31 mouse cellular contexts compared by ENCODE assay signal in genomic region chr14:17569087-17569636, GRCm38 (mm10).
DNase-seq lines count a peak whose midpoint lies in the region; ATAC-seq and TF ChIP-seq lines count a peak whose summit lies in the region.
"Had no signal": no experiment of that assay in that cellular context is flagged by ENCODE, and none has a peak within 500 bp of the region (broad histone marks: within the 10 kb centered on the region; RNA-seq: fewer than 3 reads in every experiment).

No protein-coding gene starts in this region.

- peak; percentile 4 to 18 for DNase-seq in heart, postnatal 10 days
- no peak for DNase-seq in heart, adult 2 months
- peak; percentile 80 for DNase-seq in lung, embryonic 14.5 days
- no peak for DNase-seq in lung, adult 18-20 months
- peak; percentile 16 for DNase-seq in brain, adult 2 months (ENCODE audit: low read depth, low spot score)
- no peak for DNase-seq in layer of hippocampus, postnatal 36 days
- DNase-seq: adrenal gland, postnatal 25 days; cerebellum, adult 2 months; cerebellum, postnatal 25 days; forebrain, postnatal 0 days; heart, postnatal 4 days; kidney, adult 11 months; kidney, postnatal 25 days; lung, postnatal 14 days; right cerebral cortex, postnatal 25 days had no signal

- H3K9ac ChIP-seq in heart, adult 2 months (ENCODE audit: low read depth, low read length): no peak overlapping the region
- H3K9ac ChIP-seq in lung, embryonic 14.5 days: no peak overlapping the region
- H3K9ac ChIP-seq: embryonic facial prominence, embryonic 13.5 days; forebrain, embryonic 12.5 days; forebrain, postnatal 0 days; heart, embryonic 15.5 days; hindbrain, embryonic 14.5 days; kidney, embryonic 15.5 days; limb, embryonic 15.5 days; liver, embryonic 15.5 days; midbrain, embryonic 13.5 days; stomach, embryonic 15.5 days had no signal

- intact Hi-C loops in heart, postnatal 10 days (cut with DNase I): no loop called here
- intact Hi-C loops in heart, adult 2 months (cut with DNase I): no loop called here

- no peaks in the 10 kb centered on the region for H3K9me3 ChIP-seq in lung, embryonic 14.5 days (ENCODE audit: low read depth, low read length)
- H3K9me3 ChIP-seq: embryonic facial prominence, embryonic 13.5 days; forebrain, embryonic 12.5 days; heart, embryonic 10.5 days; heart, embryonic 15.5 days; kidney, embryonic 15.5 days; limb, embryonic 15.5 days; liver, embryonic 15.5 days; megakaryocyte, embryonic 14.5 days; midbrain, embryonic 13.5 days; stomach, embryonic 15.5 days had no signal

- no peak for TF ChIP-seq CTCF in heart, adult 2 months (IDR thresholded peaks at IDR 0.05)
- no peak for TF ChIP-seq CTCF in lung, embryonic 14.5 days (IDR thresholded peaks at IDR 0.05; ENCODE audit: low read depth)

- H3K4me3 ChIP-seq in heart, adult 2 months: no peak overlapping the region
- H3K4me3 ChIP-seq in lung, embryonic 14.5 days (ENCODE audit: low read depth, low read length): no peak overlapping the region
- H3K4me3 ChIP-seq: embryonic facial prominence, embryonic 13.5 days; erythroblast, embryonic 14.5 days; forebrain, embryonic 12.5 days; heart, embryonic 10.5 days; heart, embryonic 15.5 days; kidney, embryonic 15.5 days; layer of hippocampus, adult 2 months; limb, embryonic 15.5 days; liver, embryonic 15.5 days; megakaryocyte, embryonic 14.5 days; midbrain, embryonic 13.5 days; stomach, embryonic 15.5 days had no signal

- no peaks in the 10 kb centered on the region for H3K79me2 ChIP-seq in heart, adult 2 months (replicated peaks; ENCODE audit: control insufficient read depth, insufficient read depth, low read length)

- WGBS in heart, adult 2 months: 18% methylated on average over 2 of the region's 2 CpGs
- WGBS in lung, embryonic 14.5 days: 38% methylated on average over 2 of the region's 2 CpGs

- no peak overlapping the region for H3K4me2 ChIP-seq in lung, embryonic 14.5 days
- H3K4me2 ChIP-seq: embryonic facial prominence, embryonic 13.5 days; forebrain, embryonic 12.5 days; heart, embryonic 15.5 days; hindbrain, embryonic 14.5 days; kidney, embryonic 15.5 days; limb, embryonic 15.5 days; liver, embryonic 15.5 days; midbrain, embryonic 13.5 days; stomach, embryonic 15.5 days had no signal

- no peaks in the 10 kb centered on the region for H3K36me3 ChIP-seq in heart, adult 2 months (ENCODE audit: control insufficient read depth, insufficient read depth, low read length)
- H3K36me3 ChIP-seq in lung, embryonic 14.5 days (ENCODE audit: insufficient read depth): no peaks in the 10 kb centered on the region
- H3K36me3 ChIP-seq: embryonic facial prominence, embryonic 13.5 days; forebrain, embryonic 12.5 days; heart, embryonic 10.5 days; heart, embryonic 15.5 days; kidney, embryonic 15.5 days; limb, embryonic 15.5 days; liver, embryonic 15.5 days; midbrain, embryonic 13.5 days; stomach, embryonic 15.5 days had no signal

- H3K27me3 ChIP-seq in heart, adult 2 months (ENCODE audit: control insufficient read depth, insufficient read depth, low read length): no peaks in the 10 kb centered on the region
- no peaks in the 10 kb centered on the region for H3K27me3 ChIP-seq in lung, embryonic 14.5 days (ENCODE audit: insufficient read depth, low read length)
- H3K27me3 ChIP-seq: embryonic facial prominence, embryonic 13.5 days; forebrain, embryonic 12.5 days; heart, embryonic 15.5 days; kidney, embryonic 15.5 days; limb, embryonic 15.5 days; liver, embryonic 15.5 days; megakaryocyte, embryonic 14.5 days; midbrain, embryonic 13.5 days; stomach, embryonic 15.5 days had no signal

- no peaks in the 10 kb centered on the region for H3K4me1 ChIP-seq in heart, adult 2 months (ENCODE audit: control insufficient read depth, insufficient read depth, low read length)
- H3K4me1 ChIP-seq in lung, embryonic 14.5 days (ENCODE audit: insufficient read depth): no peaks in the 10 kb centered on the region
- H3K4me1 ChIP-seq: embryonic facial prominence, embryonic 13.5 days; forebrain, embryonic 12.5 days; heart, embryonic 10.5 days; heart, embryonic 15.5 days; kidney, embryonic 15.5 days; limb, embryonic 15.5 days; liver, embryonic 15.5 days; megakaryocyte, embryonic 14.5 days; midbrain, embryonic 13.5 days; stomach, embryonic 15.5 days had no signal

- TF ChIP-seq EP300 in heart, adult 2 months (IDR thresholded peaks at IDR 0.05; ENCODE audit: insufficient read depth, low read depth, low read length): no peak

- peak; percentile 60; the same call in 1 of the 2 replicates for ATAC-seq in lung, embryonic 14.5 days (ENCODE audit: insufficient read depth)
- peak; percentile 64 for ATAC-seq in megakaryocyte, adult 5-6 weeks (ENCODE audit: poor library complexity, severe bottlenecking)
- ATAC-seq: CD4-positive, CD25-positive, alpha-beta regulatory T cell, adult 4 months; forebrain, postnatal 0 days; inflammation-experienced regulatory T-cells, adult 6 months; midbrain, embryonic 13.5 days had no signal

- no peak for TF ChIP-seq POLR2A in heart, adult 2 months (IDR thresholded peaks at IDR 0.05; ENCODE audit: insufficient read depth, low read depth, low read length)

- H3K27ac ChIP-seq in heart, adult 2 months: no peak overlapping the region
- H3K27ac ChIP-seq in lung, embryonic 14.5 days (ENCODE audit: low read depth): no peak overlapping the region
- H3K27ac ChIP-seq: embryonic facial prominence, embryonic 13.5 days; forebrain, embryonic 12.5 days; heart, embryonic 10.5 days; heart, embryonic 15.5 days; hindbrain, embryonic 14.5 days; kidney, embryonic 15.5 days; layer of hippocampus, adult 2 months; limb, embryonic 15.5 days; liver, embryonic 15.5 days; midbrain, embryonic 13.5 days; stomach, embryonic 15.5 days had no signal

Comparison
In these comparisons a context has a peak if more than half of its experiments do, and no peak if none do; other contexts are left out.
1. DNase-seq: peak in heart, postnatal 10 days (2 of 2), lung, embryonic 14.5 days (single experiment) and brain, adult 2 months (single experiment); none in heart, adult 2 months (0 of 2), lung, adult 18-20 months (0 of 2) and layer of hippocampus, postnatal 36 days (0 of 2).